Mouse (Mus musculus): Measurements from ENCODE around the gene Gapvd1. TPM values are rescaled to one million over a fixed set of nuclear protein-coding genes. Genes with fewer than 3 reads are reported as not detected.

Gapvd1 gene
- polyA plus RNA-seq, 1 experiment: 16.0 TPM

DNA sequence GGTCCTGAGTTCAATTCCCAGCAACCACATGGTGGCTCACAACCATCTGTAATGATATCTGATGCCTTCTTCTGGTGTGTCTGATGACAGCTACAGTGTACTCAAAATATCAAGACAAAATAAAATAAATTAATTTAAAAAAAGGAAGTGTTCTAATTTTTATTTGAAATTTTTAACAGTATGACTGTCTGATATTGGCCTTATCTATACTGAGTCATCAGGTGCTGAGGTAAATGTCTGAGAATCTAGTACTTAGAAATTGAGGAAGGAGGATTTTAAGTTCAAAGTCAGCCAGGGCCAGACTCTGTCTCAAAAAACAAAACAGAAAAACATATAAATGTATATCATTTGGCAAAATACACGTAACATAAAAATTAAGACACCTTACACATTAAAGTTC lies 46.4 kb downstream of the Gapvd1 start:
- 100% methylated on average over 1 of the region's 1 CpGs for WGBS

DNA sequence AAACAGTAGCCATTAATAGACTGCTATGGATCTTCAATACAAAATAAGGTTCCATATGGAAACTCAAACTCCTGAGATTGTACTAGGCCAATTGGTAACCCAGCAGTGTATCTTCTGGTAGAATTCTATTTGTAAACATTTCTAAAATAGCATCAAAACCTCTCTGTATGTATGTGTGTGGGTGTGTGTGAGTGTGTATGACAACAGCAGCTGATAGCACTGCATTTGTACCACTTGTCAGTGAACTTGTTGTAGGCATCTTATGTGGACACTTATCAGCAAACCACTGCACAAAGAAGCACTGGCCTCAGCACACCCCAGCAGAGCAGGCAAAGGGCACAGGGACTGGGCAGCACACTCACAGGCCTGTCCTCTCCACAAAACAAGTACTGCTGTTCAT lies 58.4 kb downstream of the Gapvd1 start:
- H3K27ac ChIP-seq (ENCODE audit: insufficient read depth, low read depth, low read length): no peak overlapping the region
- TF ChIP-seq CTCF (conservative IDR thresholded peaks at IDR 0.05; ENCODE audit: insufficient read depth, insufficient read length, low read depth, low read length) (no peak), POLR2A (IDR thresholded peaks at IDR 0.05; ENCODE audit: low read depth, low read length) (no peak)
- no peak overlapping the region for H3K4me3 ChIP-seq (ENCODE audit: insufficient read depth, low read depth, low read length)
- H3K27me3 ChIP-seq (replicated peaks; ENCODE audit: control insufficient read depth, insufficient read depth, low read length): no peaks in the 10 kb centered on the region
- H3K4me1 ChIP-seq (ENCODE audit: control insufficient read depth, insufficient read depth, low read length): no peaks in the 10 kb centered on the region
- peaks cover 6% of the 10 kb centered on the region for H3K36me3 ChIP-seq (ENCODE audit: control insufficient read depth, insufficient read depth, low read length)
- no peak for DNase-seq

More for the DNA sequence above, 46.4 kb downstream of the Gapvd1 start:
- Histone ChIP-seq H3K27ac (ENCODE audit: insufficient read depth, low read depth, low read length) (no peak overlapping the region), H3K4me3 (ENCODE audit: insufficient read depth, low read depth, low read length) (no peak overlapping the region), H3K36me3 (ENCODE audit: control insufficient read depth, insufficient read depth, low read length) (peaks cover 5% of the 10 kb centered on the region), H3K27me3 (replicated peaks; ENCODE audit: control insufficient read depth, insufficient read depth, low read length) (no peaks in the 10 kb centered on the region), H3K4me1 (ENCODE audit: control insufficient read depth, insufficient read depth, low read length) (no peaks in the 10 kb centered on the region)
- DNase-seq: no peak
- TF ChIP-seq CTCF (conservative IDR thresholded peaks at IDR 0.05; ENCODE audit: insufficient read depth, insufficient read length, low read depth, low read length): no peak
- no peak for TF ChIP-seq POLR2A (IDR thresholded peaks at IDR 0.05; ENCODE audit: low read depth, low read length)

- Histone ChIP-seq H3K36me3 (ENCODE audit: control insufficient read depth, insufficient read depth, low read length) (peaks cover 10% of the 10 kb centered on the region), H3K4me3 (ENCODE audit: insufficient read depth, low read depth, low read length) (no peak overlapping the region), H3K27me3 (replicated peaks; ENCODE audit: control insufficient read depth, insufficient read depth, low read length) (no peaks in the 10 kb centered on the region), H3K27ac (ENCODE audit: insufficient read depth, low read depth, low read length) (no peak overlapping the region), H3K4me1 (ENCODE audit: control insufficient read depth, insufficient read depth, low read length) (no peaks in the 10 kb centered on the region)
- TF ChIP-seq POLR2A (IDR thresholded peaks at IDR 0.05; ENCODE audit: low read depth, low read length) (no peak), CTCF (conservative IDR thresholded peaks at IDR 0.05; ENCODE audit: insufficient read depth, insufficient read length, low read depth, low read length) (no peak)
- 94% methylated on average over 10 of the region's 10 CpGs for WGBS
- no peak for DNase-seq
Measured at GRCm38 (mm10) chr2:34692861-34693260, 62.2 kb downstream of the Gapvd1 start.

GRCm38 (mm10) chr2:34684076-34684870 lies 70.8 kb downstream of the Gapvd1 start:
- WGBS: 78% methylated on average over 9 of the region's 9 CpGs
- TF ChIP-seq POLR2A (IDR thresholded peaks at IDR 0.05; ENCODE audit: low read depth, low read length): no peak
- no peak for TF ChIP-seq CTCF (conservative IDR thresholded peaks at IDR 0.05; ENCODE audit: insufficient read depth, insufficient read length, low read depth, low read length)
- no peaks in the 10 kb centered on the region for H3K4me1 ChIP-seq (ENCODE audit: control insufficient read depth, insufficient read depth, low read length)
- peaks cover 17% of the 10 kb centered on the region for H3K36me3 ChIP-seq (ENCODE audit: control insufficient read depth, insufficient read depth, low read length)
- no peak overlapping the region for H3K27ac ChIP-seq (ENCODE audit: insufficient read depth, low read depth, low read length)
- H3K4me3 ChIP-seq (ENCODE audit: insufficient read depth, low read depth, low read length): no peak overlapping the region
- no peaks in the 10 kb centered on the region for H3K27me3 ChIP-seq (replicated peaks; ENCODE audit: control insufficient read depth, insufficient read depth, low read length)
- no peak for DNase-seq

GRCm38 (mm10) chr2:34677976-34678375 lies 77.1 kb downstream of the Gapvd1 start:
- Histone ChIP-seq H3K27me3 (replicated peaks; ENCODE audit: control insufficient read depth, insufficient read depth, low read length) (no peaks in the 10 kb centered on the region), H3K4me1 (ENCODE audit: control insufficient read depth, insufficient read depth, low read length) (no peaks in the 10 kb centered on the region), H3K4me3 (ENCODE audit: insufficient read depth, low read depth, low read length) (no peak overlapping the region), H3K27ac (ENCODE audit: insufficient read depth, low read depth, low read length) (no peak overlapping the region), H3K36me3 (ENCODE audit: control insufficient read depth, insufficient read depth, low read length) (peaks cover 10% of the 10 kb centered on the region)
- no peak for DNase-seq
- TF ChIP-seq POLR2A (IDR thresholded peaks at IDR 0.05; ENCODE audit: low read depth, low read length) (no peak), CTCF (conservative IDR thresholded peaks at IDR 0.05; ENCODE audit: insufficient read depth, insufficient read length, low read depth, low read length) (no peak)
- WGBS: 92% methylated on average over 4 of the region's 4 CpGs

DNA sequence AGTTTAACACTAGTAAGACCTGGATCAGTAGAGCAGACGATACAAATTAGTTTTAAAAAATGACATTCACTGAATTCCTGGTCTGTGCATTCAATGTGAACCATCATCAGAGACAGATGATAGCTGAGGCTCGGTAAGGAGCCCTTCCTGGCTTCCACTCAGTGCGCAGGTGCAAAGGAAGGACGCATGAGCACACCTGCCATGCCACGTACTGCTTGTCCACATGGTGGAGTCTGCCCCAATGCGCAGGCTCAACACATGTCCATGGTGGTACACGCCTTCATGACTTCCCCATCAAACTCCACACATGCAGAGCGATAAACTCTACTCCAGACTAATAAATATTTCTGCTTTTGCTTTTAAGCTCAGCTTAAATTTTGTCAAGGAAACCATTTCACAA lies 78.0 kb downstream of the Gapvd1 start:
- Histone ChIP-seq H3K36me3 (ENCODE audit: control insufficient read depth, insufficient read depth, low read length) (peaks cover 3% of the 10 kb centered on the region), H3K4me1 (ENCODE audit: control insufficient read depth, insufficient read depth, low read length) (no peaks in the 10 kb centered on the region), H3K4me3 (ENCODE audit: insufficient read depth, low read depth, low read length) (no peak overlapping the region), H3K27ac (ENCODE audit: insufficient read depth, low read depth, low read length) (no peak overlapping the region), H3K27me3 (replicated peaks; ENCODE audit: control insufficient read depth, insufficient read depth, low read length) (no peaks in the 10 kb centered on the region)
- DNase-seq: no peak
- TF ChIP-seq CTCF (conservative IDR thresholded peaks at IDR 0.05; ENCODE audit: insufficient read depth, insufficient read length, low read depth, low read length) (no peak), POLR2A (IDR thresholded peaks at IDR 0.05; ENCODE audit: low read depth, low read length) (no peak)
- 91% methylated on average over 8 of the region's 8 CpGs for WGBS

DNA sequence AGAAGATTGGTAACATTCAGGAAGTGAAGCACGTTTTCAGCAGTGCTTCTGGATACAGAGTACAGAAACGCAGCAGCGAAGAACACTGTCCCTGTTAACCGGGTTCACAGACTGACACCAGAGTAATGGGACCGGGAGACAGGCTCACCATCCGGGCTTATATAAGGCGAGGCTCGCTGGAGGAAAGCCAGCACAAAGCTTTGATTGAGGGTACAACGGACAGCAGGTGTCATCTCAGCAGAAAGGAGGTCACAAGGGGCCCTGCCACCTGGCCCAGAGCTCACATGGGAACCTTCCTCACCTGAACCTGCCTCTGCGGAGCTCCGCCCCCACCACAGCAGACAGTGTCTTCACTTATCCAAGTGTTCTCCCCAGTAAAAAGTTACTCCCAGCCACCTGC lies 81.2 kb downstream of the Gapvd1 start:
- WGBS: 82% methylated on average over 11 of the region's 11 CpGs
- no peaks in the 10 kb centered on the region for H3K4me1 ChIP-seq (ENCODE audit: control insufficient read depth, insufficient read depth, low read length)

More for the DNA sequence above, 81.2 kb downstream of the Gapvd1 start:
- Histone ChIP-seq H3K36me3 (ENCODE audit: control insufficient read depth, insufficient read depth, low read length) (peaks cover 3% of the 10 kb centered on the region), H3K4me3 (ENCODE audit: insufficient read depth, low read depth, low read length) (no peak overlapping the region), H3K27ac (ENCODE audit: insufficient read depth, low read depth, low read length) (no peak overlapping the region), H3K27me3 (replicated peaks; ENCODE audit: control insufficient read depth, insufficient read depth, low read length) (no peaks in the 10 kb centered on the region)
- no peak for DNase-seq
- TF ChIP-seq CTCF (conservative IDR thresholded peaks at IDR 0.05; ENCODE audit: insufficient read depth, insufficient read length, low read depth, low read length) (no peak), POLR2A (IDR thresholded peaks at IDR 0.05; ENCODE audit: low read depth, low read length) (no peak)
